Mouse (Mus musculus) ES-E14 (cell line): ENCODE data around the gene Ppil2. TPM values are rescaled to one million over a fixed set of nuclear protein-coding genes. Genes with fewer than 3 reads are reported as not detected.

ENCODE experiments used
- DNase-seq: peaks from one replicate; pipeline ENCODE4 v3.0.0-alpha.2; 2013; ENCODE audit warnings: low read depth, low spot score
- H3K27ac ChIP-seq: 2 replicates; pipeline ENCODE4 v1.5.1; 2012; ENCODE audit warnings: low read depth, mild to moderate bottlenecking, low read length, moderate library complexity, mixed read lengths; ENCODE audit not compliant: poor library complexity, insufficient read depth, severe bottlenecking
- H3K36me3 ChIP-seq: 2 replicates; pipeline ENCODE4 v1.6.1; 2012; ENCODE audit warnings: mild to moderate bottlenecking, low read length, moderate library complexity, mixed read lengths; ENCODE audit not compliant: control insufficient read depth, poor library complexity, insufficient read depth, severe bottlenecking
- H3K4me1 ChIP-seq, 2 experiments: fragments of 150-350 bp in 1 of 2; sonication (generic) in 1 of 2; 2 replicates each; pipeline ENCODE4 v1.6.1; 2012; ENCODE audit warnings: low read length in 2 of 2, mild to moderate bottlenecking in 1 of 2, mixed read lengths in 1 of 2; ENCODE audit not compliant: control insufficient read depth in 2 of 2, insufficient read depth in 2 of 2, poor library complexity in 1 of 2
- H3K4me3 ChIP-seq, 2 experiments: fragments of 150-350 bp in 1 of 2; sonication (generic) in 1 of 2; 2 replicates each; pipeline ENCODE4 v1.5.1; 2012; ENCODE audit warnings: low read length in 2 of 2, low read depth in 1 of 2, mild to moderate bottlenecking in 1 of 2, mixed read lengths in 1 of 2; ENCODE audit not compliant: insufficient read depth in 1 of 2, poor library complexity in 1 of 2, severe bottlenecking in 1 of 2
- H3K9ac ChIP-seq: 2 replicates; pipeline ENCODE4 v1.6.1; 2012; ENCODE audit warnings: low read depth, mild to moderate bottlenecking, low read length, mixed read lengths; ENCODE audit not compliant: poor library complexity, insufficient read depth, severe bottlenecking
- H3K9me3 ChIP-seq: fragments of 150-350 bp; sonication (generic); 2 replicates; pipeline ENCODE4 v1.6.1; 2012; ENCODE audit warnings: low read depth, mild to moderate bottlenecking, low read length; ENCODE audit not compliant: control insufficient read depth, insufficient read depth
- CHD2 ChIP-seq: IDR thresholded peaks from 2 replicates; pipeline ENCODE4 v1.6.1; 2014; ENCODE audit warnings: mild to moderate bottlenecking, low read depth, low read length, inconsistent platforms
- HCFC1 ChIP-seq: IDR thresholded peaks from 2 replicates; pipeline ENCODE4 v1.6.1; 2012; ENCODE audit warnings: low read length, inconsistent platforms, borderline replicate concordance; ENCODE audit not compliant: insufficient read depth
- MAFK ChIP-seq: IDR thresholded peaks from 2 replicates; pipeline ENCODE4 v1.6.1; 2014; ENCODE audit warnings: mild to moderate bottlenecking, low read depth, low read length, inconsistent platforms; ENCODE audit not compliant: insufficient read depth
- ZC3H11A ChIP-seq: IDR thresholded peaks from 2 replicates; pipeline ENCODE4 v1.6.1; 2012; ENCODE audit warnings: low read depth, mild to moderate bottlenecking, inconsistent platforms, low read length, borderline replicate concordance
- ZNF384 ChIP-seq: IDR thresholded peaks from 2 replicates; pipeline ENCODE4 v1.6.1; 2012; ENCODE audit warnings: low read depth, low read length, inconsistent platforms
- in situ Hi-C, 2 experiments: fragments of 600-800 bp; cut with MboI; formaldehyde crosslinking; loops; one replicate each; pipeline ENCODE4 v1.15.1; 2025; ENCODE audit warnings: low sequenced_read_pairs in 2 of 2, inconsistent platforms in 1 of 2; ENCODE audit not compliant: unreplicated experiment in 2 of 2
- total RNA-seq: library from RNA; depleted of rRNA; stranded (reverse); fragments of 300-350 nt; gene quantifications from 2 replicates; pipeline ENCODE4 v1.2.3, GENCODE M21; 2012

Ppil2 gene
- total RNA-seq, 1 experiment = 73.2 TPM

GRCm38 (mm10) chr16:17117309-17117799 lies 6.3 kb upstream of the Ppil2 start:
- TF ChIP-seq ZNF384 = no peak
- TF ChIP-seq MAFK = no peak
- DNase-seq = no peak
- peaks cover 3 to 4% of the 10 kb centered on the region in 2 experiments; a peak in 1 of 4 replicates for H3K4me1 ChIP-seq
- no peak overlapping the region for H3K27ac ChIP-seq
- no peak overlapping the region for H3K9ac ChIP-seq
- in situ Hi-C loops = no loop called here
- H3K36me3 ChIP-seq = peaks cover 37% of the 10 kb centered on the region
- H3K4me3 ChIP-seq = no peak overlapping the region
- no peaks in the 10 kb centered on the region for H3K9me3 ChIP-seq

GRCm38 (mm10) chr16:17104600-17104999 lies 6.5 kb downstream of the Ppil2 start:
- TF ChIP-seq CHD2 = no peak
- no peak for TF ChIP-seq ZNF384
- TF ChIP-seq ZC3H11A = no peak
- no peak for TF ChIP-seq MAFK
- TF ChIP-seq HCFC1 = no peak
- Histone ChIP-seq H3K4me3 (no peak overlapping the region), H3K9me3 (no peaks in the 10 kb centered on the region), H3K4me1 (no peaks in the 10 kb centered on the region; a peak in 1 of 4 replicates), H3K27ac (no peak overlapping the region), H3K9ac (no peak overlapping the region), H3K36me3 (peaks cover 31% of the 10 kb centered on the region)
- in situ Hi-C loops = no loop called here
- DNase-seq = no peak

GRCm38 (mm10) chr16:17102630-17103220 lies 8.3 kb downstream of the Ppil2 start:
- no peak overlapping the region for H3K27ac ChIP-seq
- H3K4me1 ChIP-seq = no peaks in the 10 kb centered on the region; a peak in 1 of 4 replicates
- H3K4me3 ChIP-seq = no peak overlapping the region
- H3K36me3 ChIP-seq = peaks cover 36% of the 10 kb centered on the region
- no peak for DNase-seq
- H3K9me3 ChIP-seq = no peaks in the 10 kb centered on the region
- in situ Hi-C loops = no loop called here
- H3K9ac ChIP-seq = no peak overlapping the region
- no peak for TF ChIP-seq ZNF384
- no peak for TF ChIP-seq MAFK
- no peak for TF ChIP-seq ZC3H11A

GRCm38 (mm10) chr16:17096938-17097337 lies 14.1 kb downstream of the Ppil2 start:
- H3K4me1 ChIP-seq = no peaks in the 10 kb centered on the region; a peak in 1 of 4 replicates
- peaks cover 55% of the 10 kb centered on the region for H3K36me3 ChIP-seq
- no peak for DNase-seq
- no peak overlapping the region for H3K9ac ChIP-seq
- in situ Hi-C loops = no loop called here
- TF ChIP-seq CHD2 (no peak), ZNF384 (no peak)
- no peak overlapping the region for H3K27ac ChIP-seq
- no peaks in the 10 kb centered on the region for H3K9me3 ChIP-seq
- no peak overlapping the region for H3K4me3 ChIP-seq

GRCm38 (mm10) chr16:17088346-17088745 lies 22.7 kb downstream of the Ppil2 start:
- no peak for TF ChIP-seq MAFK
- TF ChIP-seq HCFC1 = no peak
- no peak for TF ChIP-seq ZC3H11A
- no peak for TF ChIP-seq CHD2
- no peak for TF ChIP-seq ZNF384
- in situ Hi-C loops = no loop called here
- Histone ChIP-seq H3K9ac (no peak overlapping the region), H3K9me3 (no peaks in the 10 kb centered on the region), H3K4me3 (no peak overlapping the region), H3K36me3 (peaks cover 64% of the 10 kb centered on the region), H3K27ac (no peak overlapping the region), H3K4me1 (peaks cover 0 to 2% of the 10 kb centered on the region in 2 experiments; a peak in 1 of 4 replicates)
- no peak for DNase-seq
